Mouse (Mus musculus): Measurements from ENCODE around the gene Olfr1079.
"Not testable (repeated sequence)": the region's sequence is repeated elsewhere in the genome, so short reads cannot be mapped to it uniquely, and the experiment has no call there.

GRCm38 (mm10) chr2:86558135-86558534 is 15.9 kb upstream of the Olfr1079 start, which contains the start of gene Olfr1080:
- not testable (repeated sequence) for TF ChIP-seq POLR2A (IDR thresholded peaks at IDR 0.05; ENCODE audit: borderline replicate concordance, low read depth, low read length); CTCF (IDR thresholded peaks at IDR 0.05; ENCODE audit: low read depth, low read length)

Measured in bone marrow macrophage, adult 2 months (primary cell).